Mouse (Mus musculus): ENCODE measurements at regions not wholly inside any gene's neighbourhood (a gene's known extent, or its start where the extent isn't known, plus 50 kb on each side); places are given as distances from the start of the nearest gene placed in this dataset.
"Not testable (repeated sequence)": the region's sequence is repeated elsewhere in the genome, so short reads cannot be mapped to it uniquely, and the experiment has no call there.

DNA sequence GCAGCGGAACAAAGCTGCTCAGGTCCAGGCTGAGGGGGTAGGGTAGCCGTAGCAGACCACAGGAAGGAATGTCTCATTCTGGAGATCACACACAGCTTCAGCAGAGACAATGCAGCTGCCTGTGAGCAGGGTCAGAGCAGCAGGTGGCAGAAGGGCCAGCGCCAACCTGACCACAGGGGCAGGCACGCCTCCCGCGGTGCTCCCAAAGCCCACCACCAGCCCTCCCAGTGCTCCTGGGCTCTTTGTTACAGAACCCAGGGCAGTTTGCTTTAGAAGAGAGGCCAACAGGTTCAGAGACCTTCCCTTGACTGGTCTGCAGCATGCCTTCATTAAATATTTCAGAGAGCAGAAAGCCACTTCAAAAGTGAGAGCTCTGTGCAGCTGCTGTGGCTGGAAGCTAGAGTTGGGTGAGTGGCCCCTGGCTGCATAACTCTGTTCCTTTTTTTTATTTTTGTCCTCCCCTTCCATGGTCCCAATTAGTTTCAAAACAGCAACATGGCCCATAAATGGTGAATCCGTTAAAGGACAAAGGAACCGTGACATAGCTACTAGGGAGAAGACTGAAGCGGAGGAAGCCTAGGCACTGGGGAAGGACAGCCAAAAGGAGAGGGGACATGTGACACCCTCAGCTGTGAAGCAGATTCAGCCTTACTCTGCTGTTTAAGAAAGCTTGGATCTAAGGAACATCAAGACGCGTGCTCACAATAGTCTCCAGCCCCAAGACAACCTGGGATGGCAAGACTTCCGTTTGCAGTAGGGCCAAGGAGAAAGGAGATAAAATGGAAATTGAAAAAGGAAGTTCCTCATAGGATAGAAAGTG lies 350.9 kb upstream of the Cdh5 start:
- DNase-seq (ENCODE audit: low spot score in 2 of 2) = no peak

DNA sequence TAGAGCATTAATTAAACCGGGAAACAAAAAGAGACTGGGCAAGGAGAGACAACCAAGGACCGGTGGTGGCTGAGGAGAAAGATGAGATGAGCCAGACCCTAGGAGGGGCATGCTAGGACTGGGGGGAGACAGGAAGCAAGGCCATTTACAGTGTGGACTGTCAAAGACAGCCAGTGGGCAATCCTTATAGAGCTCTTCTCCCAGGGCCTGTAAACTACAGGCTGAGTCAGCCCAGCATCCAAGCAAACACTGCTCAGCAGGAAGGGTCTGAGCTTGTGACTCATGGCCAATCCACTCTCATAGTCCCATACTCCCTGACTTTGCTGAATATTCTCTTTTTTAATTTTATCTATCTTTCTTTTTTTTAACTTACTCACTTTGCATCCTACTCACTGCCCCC lies 350.3 kb upstream of the Cdh5 start:
- DNase-seq (ENCODE audit: low spot score in 2 of 2) = no peak

DNA sequence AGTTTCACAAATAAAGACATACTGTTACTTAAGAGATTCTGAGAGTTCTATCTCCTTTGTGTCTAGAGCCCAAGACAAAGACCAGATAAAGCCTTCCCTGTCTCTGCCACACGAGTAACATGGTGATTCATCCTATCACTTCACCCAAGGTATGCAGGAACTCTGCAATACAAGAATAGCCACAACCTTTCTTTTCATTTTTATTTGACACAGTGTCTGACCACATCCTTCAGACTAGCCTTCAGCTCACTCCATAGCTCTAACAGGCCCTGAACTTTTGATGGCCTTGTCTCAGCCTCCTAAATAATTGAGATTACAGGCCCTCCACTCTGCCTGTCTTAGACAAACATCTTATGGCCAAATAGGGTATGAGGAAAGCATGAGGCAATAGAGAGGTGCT lies 337.6 kb upstream of the Cdh5 start:
- no peak for DNase-seq (ENCODE audit: low spot score in 2 of 2)

DNA sequence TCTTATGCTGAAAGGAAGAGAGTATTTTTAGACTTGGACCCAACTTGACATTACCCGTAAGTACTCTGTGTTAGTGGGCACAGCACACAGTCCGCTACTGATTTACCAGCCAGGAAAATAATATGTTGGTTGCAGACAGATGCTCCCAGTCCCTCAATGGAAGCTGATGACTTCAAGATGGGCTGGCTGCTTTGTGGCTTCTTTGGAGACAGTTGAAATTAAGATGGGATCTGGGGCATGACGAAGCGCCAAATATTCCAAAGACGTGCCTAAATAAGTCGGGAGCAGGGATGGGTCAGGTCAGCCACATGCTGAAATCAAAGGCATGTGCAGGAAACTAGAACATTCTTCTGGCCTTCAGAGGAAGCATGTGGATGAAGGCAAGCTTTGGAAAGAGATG lies 321.8 kb upstream of the Cdh5 start:
- DNase-seq (ENCODE audit: low spot score in 2 of 2) = no peak

DNA sequence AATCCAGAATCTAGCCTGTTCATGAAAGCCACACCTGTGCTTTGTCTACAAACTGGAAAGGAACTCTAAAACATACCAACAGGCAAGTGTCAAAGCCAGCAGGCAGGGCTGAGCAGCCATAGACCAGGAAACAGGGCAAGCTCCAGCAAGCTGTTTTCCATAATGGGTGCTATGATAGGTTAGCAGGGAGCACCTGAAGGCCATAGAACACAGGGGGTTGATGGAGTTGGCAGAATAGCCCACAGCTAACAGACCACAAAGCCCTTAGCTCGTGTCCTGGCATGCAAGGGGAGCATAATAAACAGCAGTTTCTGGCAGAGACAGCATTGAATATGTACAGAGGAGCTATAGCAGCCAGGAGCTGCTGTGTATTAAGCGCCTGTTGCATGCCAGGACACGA lies 313.1 kb upstream of the Cdh5 start:
- no peak for DNase-seq (ENCODE audit: low spot score in 2 of 2)

DNA sequence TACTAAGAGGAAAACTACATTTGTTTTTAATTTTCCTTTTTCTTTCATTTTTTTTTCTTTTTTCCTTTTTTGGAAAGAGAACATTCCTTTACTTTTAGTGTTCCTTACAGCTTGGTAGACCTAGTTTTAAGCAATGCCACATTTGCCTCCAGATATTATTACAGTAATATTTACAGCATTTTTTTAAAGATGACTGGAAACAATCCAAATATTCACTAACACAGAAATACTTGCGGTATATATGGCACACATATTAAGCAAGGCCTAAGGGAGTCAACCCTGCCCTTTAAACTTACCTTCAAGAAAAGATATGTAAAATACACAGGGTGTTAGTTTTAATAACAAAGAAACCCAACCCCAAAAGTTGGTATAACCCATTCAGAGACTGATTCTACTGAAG lies 308.1 kb upstream of the Cdh5 start:
- no peak for DNase-seq (ENCODE audit: low spot score in 2 of 2)

DNA sequence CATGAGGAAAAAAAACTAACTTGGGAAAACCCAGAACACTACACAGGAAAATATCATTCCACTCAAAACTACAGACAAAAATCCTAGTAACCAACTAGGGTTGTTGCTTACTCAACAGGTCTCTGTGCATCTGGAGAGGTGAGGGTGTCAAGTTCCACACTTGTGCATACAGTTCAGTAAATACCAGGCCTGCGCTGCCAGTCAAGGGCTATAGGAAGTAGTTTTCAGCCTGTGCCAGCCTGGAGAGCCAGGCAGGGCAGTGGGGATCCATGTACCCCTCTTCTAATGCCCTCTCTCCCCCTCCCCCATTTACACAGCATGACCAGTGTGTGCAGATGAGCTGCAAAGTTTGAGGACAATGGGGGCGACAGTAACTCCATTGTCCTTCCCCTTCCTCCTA lies 302.8 kb upstream of the Cdh5 start:
- not testable (repeated sequence) for DNase-seq (ENCODE audit: low spot score in 2 of 2)

DNA sequence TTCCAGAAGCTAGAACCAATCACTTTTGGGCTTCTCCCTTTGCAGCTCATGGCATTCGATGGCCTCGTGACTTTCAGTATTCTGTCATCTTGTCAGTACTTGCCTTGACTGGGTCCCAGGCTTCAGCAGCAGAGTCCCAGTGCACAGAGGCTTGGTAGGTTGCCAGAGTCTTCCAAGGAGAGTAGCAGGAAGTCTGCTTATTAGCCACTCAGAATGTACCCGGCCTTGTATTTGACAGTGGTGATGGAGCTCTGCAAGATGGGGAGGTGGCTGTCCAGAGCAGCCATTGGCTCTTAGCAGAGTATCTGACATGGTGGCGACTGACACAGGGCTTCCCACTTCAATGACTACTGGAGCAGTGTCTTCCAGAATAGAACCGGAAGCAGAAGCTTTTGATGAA lies 293.3 kb upstream of the Cdh5 start:
- no peak for DNase-seq (ENCODE audit: low spot score in 2 of 2)

DNA sequence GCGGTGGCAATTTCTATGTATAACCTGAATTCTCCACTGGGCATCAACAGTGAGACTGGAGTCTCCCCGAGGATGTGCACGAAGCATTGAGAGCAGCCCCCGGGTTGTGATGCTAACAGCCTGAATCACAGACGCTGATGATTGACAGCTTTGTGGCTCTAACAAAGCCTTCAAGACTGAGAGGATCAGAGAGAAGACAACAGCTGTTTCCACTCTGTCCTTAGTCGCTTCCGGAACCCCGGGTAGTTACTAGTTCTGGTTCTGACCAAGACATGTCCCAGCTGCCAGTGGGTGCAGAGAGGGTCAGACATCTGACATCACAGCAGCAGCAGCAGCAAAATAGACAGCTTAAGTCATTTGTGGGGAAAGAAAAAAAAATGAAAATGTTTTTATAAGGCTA lies 292.8 kb upstream of the Cdh5 start:
- DNase-seq (ENCODE audit: low spot score in 2 of 2) = no peak

DNA sequence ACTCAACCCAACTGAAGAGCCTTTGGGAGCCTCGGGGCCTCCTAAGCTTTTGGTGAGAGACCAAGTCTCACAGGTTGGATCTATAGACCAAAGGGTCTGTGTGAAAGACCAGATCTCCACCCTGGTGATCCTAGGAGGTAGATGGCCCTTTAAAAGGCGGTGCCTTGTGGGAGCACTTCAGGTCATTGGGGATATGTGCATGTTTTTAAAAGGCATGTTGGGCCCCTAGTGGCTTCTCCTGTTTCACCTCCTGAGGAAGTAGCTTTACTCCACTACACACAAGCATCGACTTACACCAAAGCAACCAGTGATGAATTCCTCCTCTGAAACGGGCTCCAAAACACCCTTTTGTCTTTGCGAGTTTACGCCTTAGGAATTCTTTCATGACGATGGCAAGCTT lies 292.3 kb upstream of the Cdh5 start:
- DNase-seq (ENCODE audit: low spot score in 2 of 2) = no peak

DNA sequence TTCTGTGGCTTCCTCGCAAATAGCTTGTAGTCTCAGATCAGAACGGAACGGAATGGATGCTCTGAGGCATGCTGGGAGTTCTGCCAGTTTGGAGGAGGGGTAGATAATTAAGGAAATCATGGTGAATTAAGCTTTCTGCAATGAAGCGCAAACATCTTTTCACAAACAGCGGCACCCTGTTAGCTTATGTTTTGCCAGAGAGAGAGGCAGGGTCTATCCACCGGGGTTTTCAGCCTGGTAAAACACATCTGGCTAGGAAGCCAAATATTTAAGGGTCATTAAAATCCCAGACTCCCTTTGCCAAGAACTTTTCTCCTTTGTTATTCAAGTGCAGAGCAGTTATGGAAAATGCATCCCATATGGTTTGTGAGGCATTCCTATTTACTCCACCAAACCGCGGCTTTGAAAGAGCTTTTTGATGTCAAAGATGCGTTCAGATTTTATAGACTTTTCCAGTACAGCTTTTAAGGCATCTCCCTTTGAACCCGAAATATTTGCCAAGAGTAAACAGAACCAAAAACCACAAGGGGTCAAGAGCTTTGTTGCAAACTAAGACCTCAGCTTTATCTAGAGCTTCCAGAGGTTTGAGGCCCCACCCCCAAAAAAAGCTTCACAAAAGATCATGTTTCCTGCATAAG lies 287.4 kb upstream of the Cdh5 start:
- DNase-seq (ENCODE audit: low spot score in 2 of 2) = no peak

DNA sequence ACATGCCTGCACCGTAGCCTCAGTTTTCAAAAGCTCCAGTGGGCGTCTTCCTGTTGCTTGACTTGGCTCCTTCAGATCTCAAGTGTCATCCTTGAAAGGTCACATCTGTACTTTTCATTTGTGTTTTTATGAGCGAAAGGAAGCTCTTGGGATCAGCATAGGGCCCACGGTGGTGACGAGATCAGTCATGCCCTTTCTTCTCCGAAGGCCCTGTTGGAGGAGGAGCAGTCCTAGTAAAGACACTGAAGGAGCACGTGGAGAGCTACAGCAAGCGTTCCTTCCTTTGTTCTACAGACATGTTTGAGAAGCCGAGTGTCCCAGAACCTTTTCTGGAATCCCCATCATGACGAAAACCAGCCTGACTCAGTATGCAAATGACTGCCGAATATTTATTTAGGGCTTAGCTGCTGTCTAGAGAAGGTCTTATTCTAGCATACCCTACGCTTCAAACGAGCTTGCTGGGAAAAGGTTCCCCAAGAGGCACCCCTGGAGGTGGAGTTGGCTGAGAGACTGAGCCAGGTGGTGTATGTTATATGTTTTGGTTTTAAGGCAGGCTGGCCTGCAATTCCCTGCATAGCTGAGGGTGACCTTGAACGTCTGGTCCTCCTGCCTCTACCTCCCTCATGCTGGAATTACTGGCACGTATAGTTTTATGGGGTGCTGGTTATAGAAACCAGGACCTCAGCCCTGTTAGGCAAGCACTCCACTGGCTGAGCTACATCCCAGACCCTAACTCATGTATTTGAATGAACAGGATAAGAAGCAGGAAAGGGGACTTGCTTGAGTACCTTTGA lies 285.1 kb upstream of the Cdh5 start:
- DNase-seq (ENCODE audit: low spot score in 2 of 2) = no peak

DNA sequence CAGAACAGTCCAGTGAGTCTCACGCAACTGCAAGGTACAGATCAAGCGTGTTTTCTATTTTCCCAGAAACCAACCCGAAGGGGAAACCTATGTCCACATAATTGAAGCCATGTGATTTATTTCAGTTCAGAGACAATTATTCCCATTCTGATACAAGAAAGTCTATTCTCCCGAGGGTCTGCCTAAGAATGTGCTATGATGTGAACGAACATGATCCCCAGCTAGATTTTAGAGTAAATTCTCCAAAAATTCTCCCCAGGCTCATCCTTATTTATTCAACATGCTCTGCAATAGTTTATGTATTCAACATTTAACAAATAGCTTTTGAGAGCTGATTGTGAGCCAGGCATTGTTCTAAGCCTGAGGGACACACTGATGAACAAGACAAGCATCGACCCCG lies 277.9 kb upstream of the Cdh5 start:
- DNase-seq (ENCODE audit: low spot score in 2 of 2) = no peak

DNA sequence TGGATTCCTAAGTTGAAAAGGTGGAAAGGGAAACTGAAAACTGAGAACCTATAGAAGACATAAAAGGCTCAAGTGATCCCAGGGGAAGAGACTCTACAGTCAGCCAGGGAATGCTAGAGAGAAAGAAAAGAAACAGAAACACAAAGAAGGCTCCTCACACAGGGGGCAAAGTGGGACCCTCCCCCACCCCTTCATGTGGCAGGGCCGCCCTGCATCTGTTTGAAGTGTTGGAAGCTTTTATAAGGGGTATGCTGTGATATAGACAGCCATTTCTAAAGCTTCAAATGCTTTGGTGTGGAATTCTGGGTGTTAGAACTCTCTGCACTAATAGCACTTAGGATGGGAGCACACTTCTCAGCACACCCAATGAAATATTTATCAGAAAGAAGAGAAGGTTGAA lies 276.7 kb upstream of the Cdh5 start:
- DNase-seq (ENCODE audit: low spot score in 2 of 2) = no peak

DNA sequence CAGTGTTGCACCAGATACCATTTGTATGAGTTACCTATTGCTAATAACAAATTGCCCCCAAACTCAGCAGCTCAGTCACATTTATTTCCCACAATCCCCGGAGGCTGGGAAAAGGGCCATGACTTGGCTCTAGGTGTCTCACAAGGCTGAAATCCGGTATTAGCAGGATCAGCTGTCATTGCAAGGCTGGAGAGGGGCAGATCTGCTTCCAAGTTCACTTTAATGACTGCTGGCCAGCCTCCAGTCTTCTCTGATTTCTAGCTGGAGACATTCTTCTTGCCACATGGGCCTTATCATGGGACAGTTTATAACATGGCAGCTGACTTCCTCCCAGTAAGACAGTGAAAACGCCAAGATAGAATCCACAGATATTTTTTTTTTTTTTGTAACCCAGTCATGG lies 276.1 kb upstream of the Cdh5 start:
- no peak for DNase-seq (ENCODE audit: low spot score in 2 of 2)

DNA sequence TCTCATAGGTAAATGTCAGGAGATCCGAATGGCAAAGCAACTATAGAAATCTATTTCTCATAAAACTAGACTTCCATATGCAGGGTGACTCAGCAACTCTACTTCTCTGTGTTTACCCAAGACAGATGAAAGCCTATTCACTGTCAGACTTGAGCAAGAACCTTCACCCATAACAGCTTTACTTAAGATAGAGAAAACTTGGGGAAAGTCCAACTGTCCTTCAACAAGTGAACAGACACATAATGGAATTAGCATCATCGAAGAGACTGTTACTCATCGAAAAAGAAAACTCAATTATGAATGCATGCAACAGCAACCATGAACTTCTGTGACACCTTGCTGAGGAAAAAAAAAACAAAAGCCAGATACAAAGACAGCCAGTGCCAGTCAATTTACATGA lies 271.0 kb upstream of the Cdh5 start:
- DNase-seq (ENCODE audit: low spot score in 2 of 2) = no peak

DNA sequence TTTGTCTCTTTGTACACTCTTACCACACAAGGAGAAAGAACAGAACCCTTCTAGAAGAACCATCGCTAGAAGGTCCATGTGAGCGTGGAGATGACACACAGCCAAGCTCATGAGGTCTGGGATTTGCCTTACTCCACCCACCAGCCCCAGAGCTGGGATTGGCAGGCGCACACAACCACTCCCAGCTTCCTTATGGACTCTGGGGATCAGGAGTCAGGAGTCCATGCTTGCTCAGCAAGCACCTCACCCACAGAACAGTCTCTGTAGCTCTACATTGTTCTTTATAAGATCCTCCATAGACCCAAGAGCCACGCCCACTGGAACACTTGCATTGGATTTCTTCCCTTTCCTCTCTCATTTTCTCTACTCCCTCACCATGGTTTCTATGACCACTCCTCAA lies 261.4 kb upstream of the Cdh5 start:
- DNase-seq (ENCODE audit: low spot score in 2 of 2) = no peak

DNA sequence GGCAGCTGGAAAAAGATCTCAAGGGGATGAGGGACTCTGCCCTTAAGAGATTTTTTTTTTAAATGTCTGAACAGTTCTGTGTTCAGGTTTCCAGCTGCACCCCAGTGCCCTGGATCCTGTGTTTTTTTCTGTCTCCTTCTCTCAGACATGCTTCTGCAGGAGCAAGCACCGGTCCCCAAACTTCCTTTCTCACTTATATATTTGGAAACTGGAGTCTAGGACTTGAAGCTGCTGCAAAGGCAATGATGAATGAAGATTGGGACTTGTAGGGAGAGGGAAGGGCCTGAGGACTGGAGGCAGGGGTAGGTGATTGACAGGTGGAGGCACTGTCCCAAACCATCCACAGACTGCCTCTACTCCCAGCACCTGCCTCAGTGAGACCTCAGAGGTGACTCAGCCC lies 255.5 kb upstream of the Cdh5 start:
- DNase-seq (ENCODE audit: low spot score in 2 of 2) = peak in 1 of 2 experiments; percentile 6

DNA sequence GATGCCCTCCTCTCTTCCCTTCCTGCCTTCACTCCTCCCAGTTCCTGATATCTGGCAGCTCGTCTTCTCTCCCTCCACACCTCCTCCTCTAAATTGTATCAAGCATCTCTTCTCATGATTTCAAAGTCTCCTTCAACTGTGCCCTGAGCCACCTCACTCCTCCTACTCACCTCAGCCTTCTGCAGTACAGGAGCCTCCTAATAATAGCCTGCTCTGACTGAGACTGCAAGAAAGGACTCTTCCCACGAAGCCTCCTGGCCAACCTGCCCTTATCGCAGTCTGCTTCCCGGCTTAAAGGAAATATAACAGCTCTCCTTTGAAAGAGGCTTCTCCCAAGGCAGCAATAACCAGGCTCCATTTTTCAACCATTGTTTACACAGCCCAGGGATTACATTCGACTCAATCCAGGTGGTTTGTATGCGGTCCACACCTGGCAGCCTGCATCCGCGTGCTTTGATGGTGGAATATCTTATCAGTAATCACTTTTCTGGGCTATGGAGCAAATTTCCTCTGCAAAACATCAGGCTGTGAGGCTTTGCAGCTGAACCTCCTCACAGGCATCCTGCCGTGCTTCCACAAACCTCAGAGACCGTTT lies 254.9 kb upstream of the Cdh5 start:
- peak in 1 of 2 experiments; percentile 26 for DNase-seq (ENCODE audit: low spot score in 2 of 2)

DNA sequence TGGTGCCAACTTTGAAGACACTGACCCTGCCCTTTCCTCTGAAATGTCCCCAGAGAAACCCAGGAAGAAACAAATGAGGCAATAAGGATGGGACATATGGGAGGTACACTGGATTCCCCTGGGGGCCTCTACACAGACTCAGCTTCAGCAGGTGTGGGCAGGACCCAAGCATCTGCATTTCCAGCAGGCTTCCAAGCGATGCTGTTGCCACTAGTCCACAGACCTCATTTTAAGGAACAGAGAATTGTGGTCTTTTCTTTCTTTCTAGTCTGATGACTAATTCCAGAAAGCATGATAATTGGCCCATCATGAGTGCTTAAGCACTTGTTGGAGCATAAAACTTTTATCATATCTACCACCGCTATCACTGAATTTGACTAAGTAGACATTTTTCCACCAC lies 251.6 kb upstream of the Cdh5 start:
- DNase-seq (ENCODE audit: low spot score in 2 of 2) = no peak

DNA sequence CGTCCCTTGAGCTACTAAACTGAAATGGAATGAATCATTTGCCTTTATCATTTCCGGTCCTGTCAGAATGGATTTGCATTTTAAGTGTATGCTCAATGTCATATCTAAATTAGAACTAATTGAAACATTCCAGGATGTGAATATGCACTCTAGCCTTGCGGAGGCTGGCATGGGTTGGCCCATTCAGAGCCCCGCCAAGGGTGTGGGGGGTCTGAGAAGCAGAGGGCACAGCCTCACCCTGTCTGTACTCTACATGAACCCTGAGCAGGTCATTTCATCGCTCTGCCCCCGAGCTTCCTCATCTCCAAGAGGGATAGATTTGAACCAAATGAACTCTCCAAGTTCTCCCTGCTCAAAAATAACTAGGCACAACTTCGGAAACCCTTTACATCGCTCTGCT lies 250.1 kb upstream of the Cdh5 start:
- DNase-seq (ENCODE audit: low spot score in 2 of 2) = no peak

DNA sequence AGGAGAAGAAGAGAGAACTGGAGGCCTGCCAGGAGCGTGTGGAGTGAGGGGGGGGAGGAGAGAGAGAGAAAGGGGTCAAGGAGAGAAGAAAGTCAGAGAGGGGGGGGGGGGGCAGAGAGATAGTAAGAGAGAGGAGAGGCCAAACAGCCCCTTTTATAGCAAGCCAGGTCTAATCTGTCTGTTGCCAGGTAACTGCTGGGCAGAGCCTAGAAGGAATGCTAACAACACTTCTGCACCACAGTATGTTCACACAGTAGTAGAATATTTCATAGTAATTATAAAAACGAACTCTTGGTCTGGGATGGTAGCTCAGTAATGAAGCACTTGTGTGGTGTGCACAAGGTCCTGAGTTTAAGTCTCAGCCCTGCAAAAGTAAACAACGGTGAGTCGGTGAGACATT lies 248.4 kb upstream of the Cdh5 start:
- DNase-seq (ENCODE audit: low spot score in 2 of 2) = no peak
